Mouse (Mus musculus): ENCODE results near the gene Maff.

DNA sequence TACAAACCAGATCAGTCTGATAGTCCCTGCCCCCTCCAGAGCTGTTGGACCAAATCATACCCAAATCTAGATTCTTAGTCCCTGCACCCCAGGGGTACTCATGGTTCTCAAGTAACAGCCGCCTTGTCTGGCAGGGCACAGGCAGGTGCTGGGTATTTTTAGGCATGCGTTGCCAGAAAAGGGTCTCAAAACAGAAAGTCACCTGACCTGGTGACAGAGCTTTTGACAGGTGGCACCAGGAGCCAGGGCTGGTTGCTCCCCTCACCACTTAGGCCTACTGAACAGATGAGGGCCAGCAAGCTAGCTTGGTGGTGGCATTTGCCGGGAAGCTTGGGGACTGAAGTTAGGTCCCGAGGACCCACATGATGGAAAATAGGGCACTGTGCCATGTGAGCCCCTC is 60.1 kb downstream of the Maff start:
- TF ChIP-seq POLR2A (IDR thresholded peaks at IDR 0.05; ENCODE audit: control insufficient read depth, extremely low read depth, insufficient read depth, low read length, poor library complexity): no peak
- no peak for TF ChIP-seq CTCF (IDR thresholded peaks at IDR 0.05; ENCODE audit: borderline replicate concordance, control insufficient read depth, extremely low read depth, insufficient read depth, low read length, poor library complexity)

Data from thymus, adult 2 months (tissue).